Mouse (Mus musculus) lung, adult 2 months (tissue): ENCODE results near the gene Cfap77. TPM values are rescaled to one million over a fixed set of nuclear protein-coding genes. Genes with fewer than 3 reads are reported as not detected.

ENCODE experiments used
- DNase-seq: peaks from one replicate; pipeline ENCODE4 v3.0.0; 2022
- H3K4me1 ChIP-seq: fragments of 200-500 bp; 2 replicates; pipeline ENCODE4 v1.6.1; 2011; ENCODE audit warnings: low read length; ENCODE audit not compliant: control insufficient read depth, insufficient read depth
- H3K4me3 ChIP-seq: fragments of 200-500 bp; replicated peaks from 2 replicates; pipeline ENCODE3; 2011; ENCODE audit warnings: low read depth, mild to moderate bottlenecking, control low read depth, low read length; ENCODE audit errors: extremely low read depth
- CTCF ChIP-seq: fragments of 200-500 bp; IDR thresholded peaks from 2 replicates; pipeline ENCODE4 v1.5.1; 2011; ENCODE audit warnings: mild to moderate bottlenecking, low read length, control low read depth; ENCODE audit not compliant: insufficient read depth
- POLR2A ChIP-seq: fragments of 200-500 bp; IDR thresholded peaks from 2 replicates; pipeline ENCODE4 v1.6.1; 2011; ENCODE audit warnings: low read depth, mild to moderate bottlenecking, control low read depth, low read length, borderline replicate concordance; ENCODE audit errors: extremely low read depth
- WGBS: fragments of 180-500 bp; shearing (Covaris S2); methylation state at CpG from one replicate; pipeline ENCODE4 v1.1.7; 2018; 5-methylcytosine and 5-hydroxymethylcytosine counted together
- polyA plus RNA-seq: library from polyadenylated mRNA; depleted of rRNA; stranded (reverse); fragments of >200 nt; gene quantifications from 2 replicates; pipeline ENCODE4 v1.2.3, GENCODE M21; 2012

Gene Cfap77
- polyA plus RNA-seq, 1 experiment, result 4.6 TPM

GRCm38 (mm10) chr2:28911331-28912038 is 143.4 kb downstream of the Cfap77 start:
- Histone ChIP-seq H3K4me1 (no peaks in the 10 kb centered on the region), H3K4me3 (no peak overlapping the region)
- TF ChIP-seq CTCF (no peak), POLR2A (no peak)
- no peak for DNase-seq
- 5% methylated on average over 44 of the region's 44 CpGs for WGBS

GRCm38 (mm10) chr2:28910877-28911276 is 144.0 kb downstream of the Cfap77 start:
- H3K4me1 ChIP-seq, result no peaks in the 10 kb centered on the region
- 23% methylated on average over 3 of the region's 3 CpGs for WGBS
- no peak overlapping the region for H3K4me3 ChIP-seq
- DNase-seq, result no peak
- TF ChIP-seq CTCF, result no peak
- no peak for TF ChIP-seq POLR2A

- 13% methylated on average over 25 of the region's 25 CpGs for WGBS
- Histone ChIP-seq H3K4me1 (no peaks in the 10 kb centered on the region), H3K4me3 (no peak overlapping the region)
- DNase-seq, result no peak
- TF ChIP-seq CTCF, result no peak
- TF ChIP-seq POLR2A, result no peak
These were observed 144.8 kb downstream of the Cfap77 start for GRCm38 (mm10) chr2:28909818-28910710.

DNA sequence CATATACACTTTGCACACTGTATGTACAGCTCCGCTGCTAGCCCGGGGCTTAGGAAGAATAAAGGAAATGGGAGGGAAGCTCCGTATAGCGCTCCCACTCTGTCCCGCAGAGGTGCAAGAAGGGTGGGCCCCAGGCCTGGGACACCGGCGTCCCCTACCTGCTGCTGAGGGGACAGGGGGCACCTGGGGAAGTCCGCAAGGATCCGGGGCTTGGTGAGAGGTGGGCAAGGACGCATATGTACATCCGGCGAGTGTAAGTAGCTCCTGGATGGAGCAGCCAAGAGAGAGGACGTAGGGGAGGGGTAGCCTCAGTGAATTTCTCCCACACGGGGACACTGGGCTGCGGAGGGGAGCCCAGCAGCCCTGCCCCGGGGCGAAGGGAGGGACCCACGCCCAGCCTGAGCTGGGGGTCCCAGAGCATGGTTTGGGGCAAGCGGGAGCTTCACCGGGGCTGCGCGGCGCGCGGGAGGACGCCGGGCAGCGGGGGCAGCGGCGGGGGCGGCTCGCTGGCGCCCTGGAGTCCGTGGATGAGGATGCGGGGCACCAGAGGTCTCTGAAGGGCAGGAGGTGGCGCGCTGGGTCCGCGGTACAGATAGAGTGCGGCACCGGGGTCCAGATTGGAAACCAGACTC is 145.6 kb downstream of the Cfap77 start:
- 4% methylated on average over 41 of the region's 41 CpGs for WGBS
- TF ChIP-seq CTCF, result no peak
- TF ChIP-seq POLR2A, result no peak
- DNase-seq, result no peak
- Histone ChIP-seq H3K4me1 (no peaks in the 10 kb centered on the region), H3K4me3 (no peak overlapping the region)

DNA sequence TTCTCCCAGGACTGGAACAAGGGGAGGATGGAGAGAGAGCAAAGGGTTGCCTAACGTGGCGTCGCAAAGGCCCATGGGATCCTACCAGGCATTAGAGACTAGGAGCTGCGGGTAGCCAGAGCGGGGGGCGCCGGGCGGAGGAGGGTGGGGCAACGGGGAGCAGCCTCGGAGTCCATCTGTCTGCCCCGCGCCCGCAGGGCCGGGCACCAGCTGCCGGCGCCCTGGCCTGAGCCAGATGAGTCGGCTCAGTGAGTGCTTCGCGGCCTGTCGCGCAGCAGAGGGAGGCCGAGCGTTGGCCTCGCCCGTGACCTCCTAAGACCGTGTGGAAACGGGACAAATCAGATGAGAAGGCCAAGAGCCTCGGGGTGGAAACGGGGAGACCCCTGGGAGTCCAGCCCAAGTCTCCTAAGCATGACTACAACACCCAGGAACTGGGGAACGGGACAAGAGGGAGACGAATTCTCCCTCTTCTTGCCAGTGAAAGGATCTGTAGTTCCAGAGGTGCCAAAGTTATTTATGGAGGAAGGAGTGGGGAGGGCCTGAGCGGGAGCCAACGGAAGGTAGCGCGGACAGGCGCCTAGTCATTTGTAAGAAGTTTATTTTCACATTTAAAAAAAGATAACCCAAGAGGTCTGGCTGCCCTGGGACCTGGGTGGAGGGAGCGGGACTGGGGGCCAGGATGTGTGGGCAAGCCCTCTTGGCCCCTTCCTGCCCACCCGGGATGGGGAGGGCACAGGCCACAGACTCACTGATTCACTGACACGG is 146.3 kb downstream of the Cfap77 start:
- TF ChIP-seq CTCF (no peak), POLR2A (no peak)
- H3K4me1 ChIP-seq, result no peaks in the 10 kb centered on the region
- H3K4me3 ChIP-seq, result no peak overlapping the region
- 3% methylated on average over 39 of the region's 39 CpGs for WGBS
- no peak for DNase-seq

- H3K4me1 ChIP-seq, result no peaks in the 10 kb centered on the region
- no peak for TF ChIP-seq CTCF
- TF ChIP-seq POLR2A, result no peak
- no peak for DNase-seq
- WGBS, result 28% methylated on average over 10 of the region's 10 CpGs
- H3K4me3 ChIP-seq, result no peak overlapping the region
These were observed 147.0 kb downstream of the Cfap77 start for GRCm38 (mm10) chr2:28907691-28908388.

DNA sequence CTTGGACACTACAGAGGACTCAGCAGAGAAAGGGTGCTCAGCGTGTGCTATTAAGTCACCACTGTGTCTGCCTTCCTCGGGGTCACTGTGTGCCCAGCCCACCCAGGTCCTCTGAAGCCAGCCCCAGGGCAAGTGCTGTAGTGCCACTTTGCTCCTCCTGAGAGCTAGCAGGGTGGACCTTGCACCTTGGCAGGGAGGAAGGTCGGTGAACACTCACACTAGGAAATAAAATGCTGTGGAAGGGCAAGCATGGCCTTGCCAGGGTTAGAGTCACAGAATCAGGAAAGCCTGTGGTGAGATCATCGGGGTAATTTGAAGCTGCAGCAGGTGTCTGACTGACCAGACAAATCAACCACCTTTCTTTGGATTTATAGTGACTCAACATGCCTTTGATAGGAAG is 149.3 kb downstream of the Cfap77 start:
- DNase-seq, result no peak
- Histone ChIP-seq H3K4me1 (no peaks in the 10 kb centered on the region), H3K4me3 (no peak overlapping the region)
- WGBS, result 81% methylated on average over 4 of the region's 4 CpGs
- TF ChIP-seq CTCF (no peak), POLR2A (no peak)

- no peak for DNase-seq
- no peak overlapping the region for H3K4me3 ChIP-seq
- TF ChIP-seq POLR2A (no peak), CTCF (no peak)
- WGBS, result 70% methylated on average over 9 of the region's 9 CpGs
- no peaks in the 10 kb centered on the region for H3K4me1 ChIP-seq
These were observed 150.1 kb downstream of the Cfap77 start for GRCm38 (mm10) chr2:28904786-28905185.
